Mouse (Mus musculus) left cerebral cortex, postnatal 14 days (tissue): ENCODE data around the gene Stn1. TPM values are rescaled to one million over a fixed set of nuclear protein-coding genes. Genes with fewer than 3 reads are reported as not detected.
"Not testable (repeated sequence)": the region's sequence is repeated elsewhere in the genome, so short reads cannot be mapped to it uniquely, and the experiment has no call there.

ENCODE experiments used
- DNase-seq, 2 experiments: peaks; one replicate each; pipeline ENCODE4 v3.0.0; 2021 to 2022; ENCODE audit warnings: low spot score in 2 of 2, mixed read lengths in 1 of 2
- intact Hi-C: fragments of 180-260 bp; cut with DNase I; formaldehyde crosslinking; loops from one replicate; pipeline ENCODE4 v1.15.1; 2025
- long read RNA-seq, 2 experiments: library from polyadenylated mRNA; stranded (forward); transcript quantifications; one replicate each; pipeline ENCODE4 v2.0.0; 2021
- total RNA-seq, 2 experiments: library from RNA; stranded (reverse); gene quantifications; 2 replicates each; pipeline ENCODE4 v1.2.3; 2021

The Stn1 gene
- 10 to 100 TPM; 28.5 to 29.9 TPM for total RNA-seq
- long read RNA-seq, experiment 1, transcript Stn1-201 (10 exons, 1,992 nt): major isoform, 8 of 25 reads
- long read RNA-seq, experiment 1, partial matches to known transcripts: 12 of 25 reads
- long read RNA-seq, experiment 1, other reads (novel, unspliced or antisense): 3 of 25 reads
- long read RNA-seq, experiment 2, transcript Stn1-201 (10 exons, 1,992 nt): major isoform, 19 of 28 reads
- long read RNA-seq, experiment 2, partial matches to known transcripts: 7 of 28 reads
- long read RNA-seq, experiment 2, other reads (novel, unspliced or antisense): 2 of 28 reads

DNA sequence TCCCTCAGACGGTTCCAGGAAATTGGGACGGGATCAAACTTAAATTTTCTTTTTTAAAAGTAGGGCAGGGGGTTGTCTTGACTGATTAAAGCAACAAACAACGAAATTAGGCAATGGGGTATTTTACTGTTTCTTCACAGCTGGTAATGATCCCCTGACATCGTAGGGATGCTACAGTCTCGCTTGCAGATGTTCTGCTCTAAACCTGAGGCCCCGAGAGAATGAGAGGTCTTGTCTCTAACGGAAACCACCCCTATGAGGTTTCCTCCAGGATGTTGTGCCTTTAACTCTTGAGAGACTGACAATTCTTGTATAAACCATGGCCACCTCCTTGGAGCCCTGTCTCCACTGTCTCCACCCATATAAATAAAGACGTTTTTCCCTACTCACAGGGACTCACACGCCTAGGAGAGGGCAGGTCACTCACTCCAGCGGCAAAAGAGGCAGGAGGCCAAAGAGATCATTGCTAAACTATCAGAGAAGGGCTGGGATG lies at the start of gene Stn1:
Gene Stn1 (minus strand): TSS at position 208 of the 493 bp plus-strand sequence.
- no peak for DNase-seq
- intact Hi-C loops: loop anchor here (2.0 kb wide), 1 partner anchor 43 kb away; no protein-coding TSS in a partner anchor

DNA sequence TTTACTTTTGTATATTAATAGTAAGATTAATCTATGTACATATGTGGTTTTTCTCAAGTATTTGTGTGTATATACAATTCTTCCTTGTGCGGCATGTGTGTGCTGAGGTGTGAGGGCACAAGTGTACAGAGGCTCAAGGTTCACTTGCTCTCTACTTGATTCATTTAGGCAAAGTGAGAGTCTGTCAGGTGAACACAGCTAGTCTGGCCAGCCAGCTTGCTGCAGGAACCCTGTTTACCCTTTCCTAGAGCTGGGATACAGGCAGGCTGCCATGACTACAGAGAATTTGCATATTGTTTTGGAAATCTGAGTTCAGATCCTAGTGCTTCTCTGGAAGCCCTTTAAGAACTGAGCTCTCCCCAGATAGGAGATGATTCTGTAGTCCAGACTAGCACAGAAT lies 49.7 kb upstream of the Stn1 start:
- intact Hi-C loops: no loop called here
- DNase-seq: no peak

DNA sequence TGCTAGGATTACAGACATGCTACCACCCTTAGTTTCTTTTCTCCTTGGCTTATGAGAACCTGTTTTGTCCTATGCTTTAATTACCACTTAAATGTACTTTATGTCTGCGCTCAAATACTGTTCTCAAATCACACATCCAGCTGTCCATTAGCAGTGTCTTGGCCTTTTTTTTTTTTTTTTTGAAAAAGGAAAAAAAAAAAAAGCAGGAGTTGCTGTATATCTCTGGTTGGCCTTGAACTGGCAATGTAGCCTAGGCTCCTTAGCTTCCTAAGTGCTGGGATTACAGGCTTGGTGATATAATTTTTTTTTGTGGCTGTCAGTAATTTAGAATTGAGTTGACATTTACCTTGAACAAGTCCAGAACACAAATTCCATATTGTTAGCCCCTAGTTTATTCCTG lies 48.5 kb upstream of the Stn1 start:
- intact Hi-C loops: no loop called here
- DNase-seq: no peak

GRCm38 (mm10) chr19:47579788-47580631 lies 42.7 kb upstream of the Stn1 start:
- no peak for DNase-seq
- intact Hi-C loops: loop anchor here (2.0 to 5.0 kb wide), 4 partner anchors 37 to 151 kb away; partner anchors contain the start of genes Sfr1 and Stn1

GRCm38 (mm10) chr19:47579225-47579787 lies 42.0 kb upstream of the Stn1 start, which contains the start of gene Slk:
Slk (plus strand) TSS chr19:47579678.
- DNase-seq: peak; percentile 76 to 79
- intact Hi-C loops: no loop called here

- DNase-seq: no peak
- intact Hi-C loops: no loop called here
These were observed 41.4 kb upstream of the Stn1 start for GRCm38 (mm10) chr19:47578581-47579224.

DNA sequence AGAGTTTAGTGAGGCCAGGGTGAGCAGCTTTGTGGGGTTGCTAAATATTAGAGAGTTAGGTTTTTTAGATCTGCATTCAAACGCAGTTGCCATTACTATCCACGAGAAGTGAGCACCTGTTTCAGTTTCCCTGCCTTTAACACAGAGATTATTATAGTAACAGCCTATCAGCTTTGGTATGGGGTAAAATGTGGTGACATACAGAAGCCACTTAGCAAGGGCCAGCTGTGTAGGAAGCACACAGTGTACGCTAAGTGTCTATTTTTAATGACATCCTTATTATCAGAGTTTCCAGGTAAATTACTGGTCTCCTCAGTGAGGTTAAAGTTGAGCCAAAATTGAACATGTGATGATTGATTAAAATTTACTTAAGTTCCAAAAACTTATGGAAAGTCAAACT lies 36.4 kb upstream of the Stn1 start:
- no peak for DNase-seq
- intact Hi-C loops: no loop called here

DNA sequence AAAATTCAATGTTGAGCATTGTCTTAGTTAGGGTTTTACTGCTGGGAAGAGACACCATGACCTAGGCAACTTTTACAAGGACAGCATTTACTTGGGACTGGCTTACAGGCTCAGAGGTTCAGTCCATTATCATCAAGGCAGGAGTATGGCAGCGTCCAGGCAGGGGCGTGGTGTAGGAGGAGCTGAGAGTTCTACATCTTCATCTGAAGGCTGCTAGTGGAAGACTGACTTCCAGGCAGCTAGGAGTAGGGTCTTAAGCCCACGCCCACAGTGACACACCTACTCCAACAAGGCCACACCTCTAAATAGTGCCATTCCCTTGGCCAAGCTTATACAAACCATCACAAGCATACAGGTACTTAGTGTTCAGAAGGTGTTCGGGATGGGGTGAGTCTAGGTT lies 34.7 kb upstream of the Stn1 start:
- intact Hi-C loops: not testable (repeated sequence)

DNA sequence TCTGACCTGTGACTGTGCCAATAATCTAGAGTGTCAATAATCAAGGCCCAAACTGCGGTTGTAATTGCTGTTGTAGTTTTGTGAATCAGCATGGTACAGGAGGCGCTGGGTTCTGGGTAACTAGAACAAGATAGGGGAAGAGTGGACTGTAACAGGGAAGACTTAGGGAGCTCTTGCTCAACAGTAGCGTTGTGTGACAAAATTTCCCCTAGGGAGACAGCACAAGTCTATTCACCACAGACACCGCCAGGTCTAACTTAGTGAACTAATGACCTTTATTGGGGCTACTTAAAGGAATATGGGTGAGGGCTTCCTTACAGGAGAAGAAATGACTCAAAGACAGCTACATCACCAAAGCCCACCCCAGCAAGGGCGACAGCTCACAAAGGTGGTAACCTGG lies 32.7 kb upstream of the Stn1 start:
- intact Hi-C loops: no loop called here
- DNase-seq: no peak

More for the DNA sequence above, 34.7 kb upstream of the Stn1 start:
- not testable (repeated sequence) for DNase-seq

GRCm38 (mm10) chr19:47565994-47566393 lies 28.7 kb upstream of the Stn1 start:
- intact Hi-C loops: no loop called here
- DNase-seq: no peak

- intact Hi-C loops: no loop called here
- DNase-seq: no peak
These were observed 27.8 kb upstream of the Stn1 start for GRCm38 (mm10) chr19:47565031-47565654.

- no peak for DNase-seq
- intact Hi-C loops: no loop called here
These were observed 26.4 kb upstream of the Stn1 start for GRCm38 (mm10) chr19:47563715-47564114.

GRCm38 (mm10) chr19:47561996-47562441 lies 24.7 kb upstream of the Stn1 start:
- no peak for DNase-seq
- intact Hi-C loops: no loop called here

DNA sequence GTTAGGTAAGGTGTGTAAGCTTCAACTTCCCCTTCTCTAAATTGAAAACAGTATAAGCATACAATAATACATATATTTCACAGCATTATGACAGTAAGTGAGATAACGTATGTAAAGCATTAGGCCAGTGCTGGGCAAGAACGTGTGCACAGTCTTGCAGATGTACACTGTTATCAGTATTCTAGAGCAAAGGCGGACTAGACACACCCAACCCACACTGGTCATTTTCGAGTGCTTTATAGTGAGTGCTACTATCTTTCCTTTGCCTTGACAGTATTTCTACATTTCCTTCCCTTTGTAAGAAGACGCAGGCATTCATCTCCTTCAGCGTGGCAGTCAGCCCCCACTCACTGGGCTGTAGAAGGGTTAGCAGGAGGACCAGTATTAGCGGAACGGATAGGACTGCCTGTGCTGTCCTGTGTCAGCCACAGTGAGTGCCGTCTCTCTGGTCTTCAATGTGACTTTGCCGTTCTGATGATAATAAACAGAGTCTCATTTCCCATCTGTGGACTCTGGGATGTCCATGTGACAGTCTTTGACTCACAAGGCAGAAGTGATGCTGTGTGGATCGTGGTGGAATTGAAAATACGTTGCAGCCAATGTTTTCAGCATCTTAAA lies 23.3 kb upstream of the Stn1 start:
- DNase-seq: no peak
- intact Hi-C loops: no loop called here

GRCm38 (mm10) chr19:47559751-47560512 lies 22.6 kb upstream of the Stn1 start:
- intact Hi-C loops: no loop called here
- peak in 1 of 2 experiments; percentile 35 for DNase-seq

GRCm38 (mm10) chr19:47559145-47559544 lies 21.8 kb upstream of the Stn1 start:
- no peak for DNase-seq
- intact Hi-C loops: no loop called here

DNA sequence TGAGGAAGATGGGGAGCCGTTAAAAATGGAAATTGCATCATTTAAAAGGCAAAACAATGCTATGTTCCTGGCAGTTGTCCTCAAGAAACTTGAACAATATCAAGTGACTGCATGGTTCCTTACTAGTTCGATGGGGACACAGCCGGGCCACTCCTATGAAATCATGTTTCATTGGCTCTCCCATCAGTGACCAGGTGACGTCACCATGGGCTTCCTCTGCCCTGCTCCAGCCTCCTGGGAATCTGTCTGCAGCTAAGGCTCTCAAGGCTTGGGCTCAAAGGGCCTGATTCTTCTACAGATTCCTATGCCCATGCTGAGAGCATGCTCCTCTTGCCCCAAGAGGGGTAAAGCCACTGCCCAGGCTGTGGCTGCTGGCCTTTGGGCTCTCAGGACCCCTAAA lies 12.3 kb upstream of the Stn1 start:
- DNase-seq: no peak
- intact Hi-C loops: no loop called here

GRCm38 (mm10) chr19:47549174-47549573 lies 11.9 kb upstream of the Stn1 start:
- DNase-seq: no peak
- intact Hi-C loops: no loop called here
